In the genomic region with DNA sequence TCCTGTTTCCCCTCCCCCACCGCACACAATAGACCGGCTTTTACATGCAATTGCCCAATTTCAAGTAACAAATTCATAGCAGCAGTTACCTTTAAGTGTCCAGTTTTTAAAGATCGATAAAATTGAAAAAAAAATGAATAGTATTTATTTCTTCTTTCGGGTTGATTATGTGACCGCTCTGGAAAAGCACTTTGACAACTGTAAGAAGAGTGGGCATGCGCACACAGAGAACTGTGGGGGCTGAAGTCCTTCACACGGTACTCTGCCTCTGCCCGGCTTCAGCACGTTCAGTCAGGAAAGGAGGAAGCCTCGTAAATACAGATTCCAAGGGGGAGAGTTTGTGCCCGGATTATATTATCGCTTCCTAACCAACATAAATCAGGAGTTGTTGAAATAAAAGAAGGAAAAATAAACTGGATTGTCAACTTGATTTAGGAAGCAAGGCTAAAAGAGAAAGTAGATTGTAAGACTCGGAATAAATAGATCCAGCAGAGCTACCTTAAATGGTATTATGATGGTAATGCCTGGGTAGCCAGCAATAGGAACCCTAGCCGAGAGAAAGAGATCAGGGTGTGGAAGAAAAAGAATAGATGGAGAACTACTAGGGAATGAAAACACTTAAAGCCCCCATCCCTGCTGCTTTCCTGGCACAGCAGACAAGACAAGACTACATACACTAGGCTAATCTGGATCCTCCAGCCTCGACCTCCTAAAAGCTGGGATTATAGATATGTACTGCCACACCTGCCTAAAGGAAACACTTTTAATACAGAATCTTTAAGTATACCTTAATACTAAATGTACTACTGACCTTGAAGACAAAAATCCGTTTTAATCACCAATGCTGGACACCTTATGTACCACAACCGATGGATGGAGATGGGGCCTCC, we compare ENCODE assay signal across 7 mouse cellular contexts. TPM values are rescaled to one million over a fixed set of nuclear protein-coding genes. Genes with fewer than 3 reads are reported as not detected.
A peak's percentile ranks its signal among the peaks of the same experiment; 100 is the strongest.
DNase-seq lines count a peak whose midpoint lies in the region; ATAC-seq lines count a peak whose summit lies in the region.

No protein-coding gene starts in this region.

- WGBS in hindbrain, embryonic 11.5 days = 17% methylated on average over 17 of the region's 17 CpGs

- no peak overlapping the region for H3K27ac ChIP-seq in hindbrain, embryonic 11.5 days (ENCODE audit: low read depth, low read length)

- DNase-seq in adrenal gland, adult 8-10 months = peak; percentile 64
- peak; percentile 78 to 79 for DNase-seq in cerebellum, postnatal 10 days
- DNase-seq in hindbrain, embryonic 11.5 days (ENCODE audit: low spot score) = peak; percentile 74
- DNase-seq in layer of hippocampus, postnatal 36 days = peak; percentile 49 to 65
- peak; percentile 61 for DNase-seq in lung, postnatal 14 days
- peak; percentile 81 for DNase-seq in retina, postnatal 1 day

- no peaks in the 10 kb centered on the region for H3K27me3 ChIP-seq in hindbrain, embryonic 11.5 days (ENCODE audit: control insufficient read depth, insufficient read depth, low read length)

- no peak overlapping the region for H3K9ac ChIP-seq in hindbrain, embryonic 11.5 days (ENCODE audit: low read depth, low read length)

- H3K4me1 ChIP-seq in hindbrain, embryonic 11.5 days (replicated peaks; ENCODE audit: control insufficient read depth, insufficient read depth, low read length) = no peaks in the 10 kb centered on the region

- H3K4me3 ChIP-seq in hindbrain, embryonic 11.5 days (ENCODE audit: low read depth, low read length) = peak overlapping the region; percentile 33

- ATAC-seq in frontal cortex, adult (ENCODE audit: low TSS enrichment) = peak; percentile 64
- ATAC-seq in hindbrain, embryonic 11.5 days (ENCODE audit: low FRiP score) = peak; percentile 64; the same call in 1 of the 2 replicates

- no peaks in the 10 kb centered on the region for H3K9me3 ChIP-seq in hindbrain, embryonic 11.5 days (ENCODE audit: control insufficient read depth, low read length)

- H3K36me3 ChIP-seq in hindbrain, embryonic 11.5 days (ENCODE audit: control insufficient read depth, insufficient read depth, low read length) = no peaks in the 10 kb centered on the region

- H3K4me2 ChIP-seq in hindbrain, embryonic 11.5 days (replicated peaks; ENCODE audit: low read depth, low read length) = peak overlapping the region; percentile 28; the same call in 1 of the 2 replicates

RNA-seq across cellular contexts. Expression of gene March5, which starts 29.3 kb away (rescaled TPM):
- 100 to 1,000 TPM in 1 of 4 experiments, 10 to 100 TPM in 3; 78.1 to 100 (median 96.2) TPM for total RNA-seq in adrenal gland, adult 8-10 months (2022)
- 152 and 157 TPM in 2 replicates for polyA plus RNA-seq in hindbrain, embryonic 11.5 days (2014; fragmentation: Nextera tagmentation; extraction: Ambion mirVana)
- 10 to 100 TPM; 84.4 to 87.6 TPM for total RNA-seq in layer of hippocampus, postnatal 36 days (2021)

RNA-seq across cellular contexts. Expression of gene Cpeb3, which starts 30.3 kb away (rescaled TPM):
- total RNA-seq in adrenal gland, adult 8-10 months (2022) = 10 to 100 TPM; 20.4 to 29.9 (median 26.0) TPM
- polyA plus RNA-seq in hindbrain, embryonic 11.5 days (2014; fragmentation: Nextera tagmentation; extraction: Ambion mirVana) = 2.4 and 4.9 TPM in 2 replicates
- total RNA-seq in layer of hippocampus, postnatal 36 days (2021) = 10 to 100 TPM; 73.2 to 80.7 TPM
